Mouse (Mus musculus) T-helper 2 cell (primary cell): ENCODE data around the gene Rasgef1a.

ENCODE experiments used
- in situ Hi-C: fragments of 300-600 bp; cut with MboI, MseI; formaldehyde crosslinking; loops from one replicate; pipeline ENCODE4 v1.15.1; 2025; ENCODE audit warnings: high pct_unique_total_duplicates

The Rasgef1a gene

DNA sequence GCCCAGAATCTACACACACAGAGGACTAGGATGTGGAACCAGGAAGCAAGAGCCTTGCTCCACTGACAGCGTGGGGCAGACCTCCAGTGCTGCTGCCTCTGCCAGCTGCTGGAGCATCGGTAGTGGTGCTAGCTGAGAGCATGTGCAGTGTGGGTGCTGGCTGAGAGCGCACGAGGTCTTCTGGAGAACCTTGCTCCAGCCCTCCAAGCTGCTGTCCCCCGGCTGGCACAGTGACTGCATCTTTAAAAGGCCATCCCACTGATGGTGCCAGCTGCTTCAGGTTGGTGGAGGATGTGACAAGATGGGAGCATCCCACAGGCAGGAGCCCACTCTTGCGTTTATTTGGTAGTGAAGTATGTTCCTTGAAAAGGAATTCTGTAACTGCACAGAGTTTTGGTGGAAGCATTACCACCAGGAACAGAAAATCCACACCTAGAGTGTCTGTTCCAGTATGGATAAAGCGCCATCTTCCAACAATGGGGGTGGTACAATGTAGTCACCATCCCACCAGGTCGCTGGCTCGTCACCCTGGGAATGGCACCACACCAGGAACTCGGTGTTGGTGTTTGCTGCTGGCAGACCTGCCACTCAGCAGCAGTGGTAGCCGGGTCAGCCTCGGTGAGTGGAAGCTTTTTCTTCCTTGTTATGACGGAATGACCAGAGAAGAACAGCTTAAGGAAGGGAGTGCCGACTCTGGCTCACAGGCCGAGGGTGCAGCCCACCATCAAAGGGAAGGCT is 11.8 kb downstream of the Rasgef1a start:
- in situ Hi-C loops, result no loop called here

DNA sequence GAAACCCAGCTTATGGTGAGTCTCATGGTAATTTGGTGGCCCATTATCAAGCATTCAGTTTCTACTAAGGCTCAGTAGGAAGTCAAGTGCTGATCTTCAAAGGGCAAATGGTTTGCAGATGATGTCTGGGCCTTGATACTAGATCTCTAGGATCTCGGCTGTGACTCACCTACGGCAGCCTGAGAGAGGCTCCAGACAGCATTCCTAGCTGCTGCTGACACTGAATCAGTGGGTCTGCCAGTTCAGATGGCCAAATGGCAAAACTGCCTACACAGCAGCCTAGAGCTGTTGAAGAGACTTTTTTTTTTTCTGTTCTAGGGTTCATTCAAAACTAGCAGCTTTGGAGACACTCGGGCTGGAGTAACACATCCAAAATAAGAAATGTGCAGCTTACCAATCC is 15.8 kb downstream of the Rasgef1a start:
- in situ Hi-C loops, result no loop called here

DNA sequence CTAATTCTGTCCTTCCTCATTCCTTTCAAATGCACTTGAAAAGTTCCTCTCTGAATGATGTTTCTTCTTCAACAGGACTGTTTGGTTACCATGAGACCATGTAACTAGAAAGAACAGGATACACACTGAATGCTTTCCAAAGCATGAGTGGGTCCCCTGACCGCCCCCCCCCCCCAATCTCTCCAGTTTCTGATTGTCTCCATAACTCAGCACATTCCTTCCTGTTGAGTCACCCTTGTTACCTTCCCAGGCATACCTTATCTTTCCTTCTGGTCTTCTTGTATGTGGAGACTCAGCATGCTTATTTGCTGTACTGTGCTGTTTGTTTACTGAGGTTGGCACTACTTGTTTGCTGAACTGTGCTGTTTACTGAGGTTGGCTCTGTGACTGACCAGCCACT is 20.2 kb downstream of the Rasgef1a start:
- in situ Hi-C loops, result no loop called here

DNA sequence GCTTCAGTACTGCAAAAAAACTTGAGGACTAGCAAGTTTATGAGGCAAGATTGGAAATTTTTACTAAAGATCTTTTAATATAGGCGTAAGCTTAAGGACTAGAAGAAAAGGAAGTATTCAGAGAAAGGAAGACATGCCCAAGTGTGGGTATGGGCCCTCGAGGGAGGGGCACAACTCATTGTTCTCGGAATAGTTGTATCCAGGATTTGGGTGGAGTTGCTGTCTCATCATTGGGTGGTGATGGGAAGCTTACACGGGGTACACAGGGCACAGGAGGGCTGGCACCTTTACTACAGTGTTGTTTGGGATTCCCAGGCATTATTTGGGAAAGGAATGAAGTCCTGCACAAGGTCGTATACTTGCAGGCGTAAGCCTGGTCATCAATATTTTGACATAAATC is 24.4 kb downstream of the Rasgef1a start:
- in situ Hi-C loops, result no loop called here

DNA sequence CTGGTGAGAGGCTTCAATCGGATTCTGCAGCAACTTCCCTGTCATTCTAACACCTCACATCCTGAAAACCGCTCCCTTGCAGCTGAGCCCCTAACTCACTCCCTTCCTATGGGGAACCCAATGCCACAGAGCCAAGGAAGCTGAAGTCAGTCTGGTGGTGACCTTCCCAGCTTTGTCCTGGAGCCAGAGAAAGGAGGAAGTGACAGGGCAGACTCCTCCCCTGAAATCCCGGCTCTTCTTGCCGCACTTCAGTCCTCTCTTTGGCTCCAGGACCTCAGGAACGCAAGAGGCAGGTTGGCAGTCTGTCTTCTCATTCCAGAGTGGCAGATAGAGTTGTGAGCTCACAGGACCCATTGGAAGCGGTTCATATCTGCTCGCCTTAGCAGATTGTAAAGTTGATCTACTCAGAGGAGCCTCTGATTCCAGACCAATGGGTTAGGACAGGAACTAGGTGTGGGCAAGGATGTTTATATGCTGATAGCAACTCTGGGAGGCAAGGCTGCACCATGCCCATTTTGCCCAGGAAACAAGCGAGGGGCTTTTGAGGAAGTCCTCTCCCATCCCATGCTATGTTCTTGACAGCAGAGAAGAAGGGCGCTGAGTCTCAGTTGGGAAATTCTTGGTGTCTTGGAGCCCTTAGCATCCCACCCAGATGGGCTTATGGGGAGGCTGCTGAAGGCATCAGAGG is 25.0 kb downstream of the Rasgef1a start:
- in situ Hi-C loops, result no loop called here

DNA sequence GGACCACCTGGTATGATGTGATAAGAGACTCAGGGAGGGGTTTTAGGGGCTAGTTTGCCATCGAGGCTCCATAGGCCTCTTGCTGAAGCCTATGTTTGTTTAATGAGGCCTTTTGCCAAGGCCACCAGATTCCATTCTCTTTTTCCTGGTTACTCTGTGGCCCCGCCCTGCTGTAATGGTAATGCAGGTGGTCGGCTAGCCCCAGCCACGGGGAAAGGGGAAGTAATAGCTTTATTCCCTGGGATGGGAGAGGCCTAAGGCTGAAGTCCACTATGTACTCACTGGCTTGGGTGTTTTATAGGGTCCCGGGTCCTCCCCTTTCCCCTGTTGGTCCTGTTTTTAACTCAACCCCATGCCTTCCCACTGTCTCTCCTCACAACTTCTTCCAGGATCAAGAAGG is 25.6 kb downstream of the Rasgef1a start:
- in situ Hi-C loops, result no loop called here

DNA sequence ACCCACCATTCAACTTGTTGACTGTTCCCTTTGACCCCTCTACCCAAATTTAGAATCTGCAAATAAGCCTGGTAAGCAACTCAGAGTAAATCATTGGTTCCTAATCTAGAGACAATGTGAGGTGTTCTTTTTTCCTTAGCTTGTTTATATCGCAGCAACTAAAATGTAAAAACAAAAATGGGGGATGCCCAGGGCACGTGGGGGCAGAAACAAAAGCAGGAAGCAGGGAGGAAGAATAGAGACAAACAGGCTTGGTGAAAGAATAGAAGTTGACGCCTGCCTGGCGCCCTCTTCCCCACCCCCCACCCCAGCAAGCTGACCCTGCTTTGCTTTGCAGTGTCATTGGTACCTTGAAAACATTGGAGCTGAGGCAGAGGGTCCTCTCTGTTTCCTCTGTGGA is 33.9 kb downstream of the Rasgef1a start:
- in situ Hi-C loops, result no loop called here

DNA sequence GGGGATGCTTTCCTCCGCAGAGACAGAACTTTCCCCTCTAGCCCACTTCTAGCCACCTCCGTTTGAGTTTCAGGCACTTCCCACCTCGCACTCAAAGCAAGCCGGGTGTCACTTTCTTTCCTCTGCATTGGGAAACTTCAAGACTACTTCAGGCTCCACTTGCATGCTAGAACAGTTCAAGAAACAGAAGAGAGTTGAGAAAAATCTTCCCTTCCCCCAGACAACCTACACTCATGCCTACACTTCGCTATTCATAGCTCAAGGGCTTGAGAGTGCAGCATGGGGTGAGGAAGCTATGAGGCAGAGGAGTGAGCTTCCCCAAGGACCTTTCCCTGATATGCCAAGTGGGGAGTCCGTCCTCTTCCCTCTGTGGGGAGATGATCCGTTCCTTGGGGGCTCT is 34.7 kb downstream of the Rasgef1a start:
- in situ Hi-C loops, result no loop called here

DNA sequence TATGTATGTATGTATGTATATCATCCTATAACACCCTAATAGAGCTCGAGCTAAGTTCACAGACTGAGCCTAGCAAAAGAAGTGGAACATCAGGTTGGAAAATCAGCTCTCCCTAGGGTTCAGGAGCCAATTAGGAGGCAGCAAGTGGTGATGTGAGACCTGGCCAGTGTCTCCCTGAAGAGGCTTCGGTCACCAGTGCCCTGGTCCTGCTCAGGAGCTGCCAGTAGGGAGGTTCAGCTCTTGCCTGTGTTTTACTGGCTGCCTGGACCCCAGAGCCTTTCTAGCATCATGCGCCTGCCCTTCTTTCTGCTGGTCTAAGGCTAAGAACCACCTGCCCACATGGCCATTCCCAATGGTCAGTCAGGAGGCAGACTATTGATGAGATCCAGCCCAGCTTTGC is 35.3 kb downstream of the Rasgef1a start:
- in situ Hi-C loops, result no loop called here

DNA sequence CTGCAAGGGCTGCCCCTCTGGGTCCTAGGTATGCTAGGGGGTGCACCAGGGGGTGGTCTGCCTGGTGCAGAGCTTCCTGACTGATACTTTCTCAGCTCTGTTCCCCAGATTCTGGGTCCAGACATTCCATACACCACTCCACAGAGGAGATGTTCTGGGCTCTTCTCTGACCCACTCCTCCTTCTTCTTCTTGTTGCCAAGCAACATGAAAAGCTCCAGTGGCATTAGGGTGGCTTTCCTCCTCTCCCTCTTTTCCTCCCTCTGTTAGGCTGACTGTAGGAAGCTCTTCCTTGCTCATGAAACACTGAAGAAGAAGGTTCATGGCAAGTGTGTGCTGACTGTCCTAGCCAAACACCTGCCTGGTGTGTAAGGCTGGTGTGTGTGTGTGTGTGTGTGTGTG is 35.7 kb downstream of the Rasgef1a start:
- in situ Hi-C loops, result no loop called here

DNA sequence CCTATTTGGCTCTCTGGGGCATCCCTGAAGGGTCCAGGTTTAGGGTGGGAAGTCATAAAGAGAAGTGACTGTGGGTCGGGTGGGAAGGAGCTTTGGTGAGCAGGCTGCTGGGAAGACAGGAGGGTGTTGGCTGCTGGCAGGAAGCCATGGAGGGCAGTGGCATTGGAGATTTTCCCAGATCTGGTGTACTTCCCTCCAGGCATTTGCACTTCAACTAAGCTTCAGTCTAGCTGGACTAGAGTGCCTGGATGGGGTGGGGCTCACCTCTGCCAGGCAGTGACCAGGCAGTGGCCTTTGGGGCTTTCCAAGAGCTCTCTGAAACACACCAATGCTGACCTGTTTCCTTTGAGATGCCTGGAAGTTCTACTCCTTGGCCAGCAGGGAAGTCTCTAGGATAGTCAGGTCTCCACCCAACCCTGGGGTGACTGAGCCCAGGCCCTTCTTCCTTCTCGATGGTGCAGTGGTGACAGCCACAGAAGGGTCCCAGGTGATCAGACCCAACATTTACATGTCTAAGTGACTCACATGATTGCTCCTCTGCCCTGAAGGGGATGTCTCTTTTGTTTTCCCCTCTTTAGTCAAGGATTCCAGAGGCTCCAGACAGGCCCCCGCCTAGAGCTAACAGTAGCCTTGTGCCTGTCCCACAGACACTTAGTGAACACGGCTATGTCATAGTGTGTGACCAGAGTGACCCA is 36.7 kb downstream of the Rasgef1a start:
- in situ Hi-C loops, result no loop called here

DNA sequence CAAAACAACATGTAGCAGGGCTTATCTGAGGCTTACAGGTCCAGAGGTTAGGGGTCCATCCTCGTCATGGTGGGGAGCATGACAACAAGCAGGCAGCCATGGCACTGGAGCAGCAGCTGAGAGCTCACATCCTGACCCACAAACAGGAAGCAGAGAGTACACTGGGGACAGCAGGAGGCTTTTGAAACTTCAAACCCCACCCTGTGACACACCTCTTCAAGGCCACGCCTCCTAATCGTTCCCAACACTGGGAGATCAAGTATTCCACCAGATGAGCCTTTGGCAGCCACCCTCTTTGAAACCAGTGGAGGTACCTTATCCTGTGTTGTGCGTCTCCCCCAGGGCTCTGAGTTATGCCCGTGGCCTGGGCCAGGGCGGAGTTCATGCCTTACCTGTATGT is 38.5 kb downstream of the Rasgef1a start:
- in situ Hi-C loops, result no loop called here

DNA sequence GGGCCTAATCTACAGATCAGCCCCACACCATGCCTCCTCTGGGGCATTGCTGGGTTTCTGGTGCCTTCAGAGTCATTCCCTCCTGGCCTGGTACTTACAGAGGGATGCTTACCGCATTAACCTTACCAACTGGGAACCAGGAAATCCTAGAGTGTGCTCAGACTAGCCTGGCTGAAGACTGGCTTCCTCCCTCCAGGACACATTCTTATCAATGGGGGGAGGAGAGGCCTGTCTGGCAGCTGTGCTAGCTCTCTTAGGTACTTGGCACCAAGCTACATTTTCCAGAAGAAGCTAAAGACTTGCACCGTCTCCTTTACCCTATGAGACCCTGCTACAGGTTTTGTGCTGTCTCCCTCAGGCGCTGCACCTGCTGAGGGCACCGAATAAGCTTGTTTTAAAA is 40.2 kb downstream of the Rasgef1a start:
- in situ Hi-C loops, result no loop called here

DNA sequence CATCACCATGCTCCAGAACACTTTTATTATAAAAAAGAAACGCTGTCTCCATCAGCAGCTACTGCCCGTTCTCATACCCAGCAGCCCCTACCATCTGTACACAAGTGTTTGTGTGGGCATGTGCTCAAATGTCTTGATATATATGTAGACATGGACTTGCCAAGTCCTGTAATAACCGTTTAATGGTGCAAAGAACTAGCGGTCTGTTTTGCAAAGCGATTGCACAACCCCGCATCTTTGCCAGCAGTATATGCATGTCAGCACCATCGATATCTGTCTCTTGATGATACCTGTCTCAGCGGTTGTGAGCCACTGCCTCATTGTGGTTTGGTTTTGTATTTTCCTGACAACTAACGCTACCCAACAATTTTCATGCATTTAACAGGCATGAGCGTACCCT is 44.0 kb downstream of the Rasgef1a start:
- in situ Hi-C loops, result no loop called here

DNA sequence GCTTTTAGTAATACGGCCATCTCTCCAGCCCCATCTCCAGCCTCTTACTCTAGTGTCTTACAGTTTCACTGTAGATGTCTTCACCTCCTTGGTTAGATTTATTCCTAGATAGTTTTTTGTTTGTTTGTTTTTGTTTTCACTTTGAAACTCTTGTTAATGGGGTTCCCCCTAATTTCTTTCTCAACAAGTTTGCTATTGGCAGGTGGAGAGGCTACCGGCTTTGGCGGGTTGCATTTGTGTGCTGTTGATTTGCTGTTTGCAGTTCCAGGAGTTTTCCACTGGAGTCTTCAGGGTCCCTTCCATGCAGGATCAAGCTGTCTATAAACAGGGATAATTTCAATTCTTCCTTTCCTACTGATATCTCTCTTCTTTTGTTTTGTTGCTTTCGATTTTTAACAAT is 50.0 kb downstream of the Rasgef1a start:
- in situ Hi-C loops, result no loop called here

DNA sequence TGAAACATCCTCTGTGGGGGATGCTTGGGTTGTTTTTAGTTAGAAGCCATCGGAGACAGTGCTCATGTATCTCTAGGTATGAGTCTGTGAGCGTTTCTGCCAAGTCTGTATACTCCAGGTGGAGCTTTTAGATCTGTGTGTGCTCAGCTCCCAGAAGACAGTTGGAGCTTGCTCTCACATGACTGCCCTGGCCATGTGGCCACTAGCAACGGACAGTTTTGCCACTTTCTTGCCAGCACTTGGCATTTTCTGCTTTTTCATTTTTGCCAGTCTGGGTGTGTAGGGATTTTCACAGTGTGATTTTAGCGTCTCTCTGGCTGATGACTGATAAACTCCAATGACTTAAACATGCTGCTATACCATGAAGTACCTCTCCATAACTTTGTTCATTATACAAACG is 52.0 kb downstream of the Rasgef1a start:
- in situ Hi-C loops, result no loop called here

DNA sequence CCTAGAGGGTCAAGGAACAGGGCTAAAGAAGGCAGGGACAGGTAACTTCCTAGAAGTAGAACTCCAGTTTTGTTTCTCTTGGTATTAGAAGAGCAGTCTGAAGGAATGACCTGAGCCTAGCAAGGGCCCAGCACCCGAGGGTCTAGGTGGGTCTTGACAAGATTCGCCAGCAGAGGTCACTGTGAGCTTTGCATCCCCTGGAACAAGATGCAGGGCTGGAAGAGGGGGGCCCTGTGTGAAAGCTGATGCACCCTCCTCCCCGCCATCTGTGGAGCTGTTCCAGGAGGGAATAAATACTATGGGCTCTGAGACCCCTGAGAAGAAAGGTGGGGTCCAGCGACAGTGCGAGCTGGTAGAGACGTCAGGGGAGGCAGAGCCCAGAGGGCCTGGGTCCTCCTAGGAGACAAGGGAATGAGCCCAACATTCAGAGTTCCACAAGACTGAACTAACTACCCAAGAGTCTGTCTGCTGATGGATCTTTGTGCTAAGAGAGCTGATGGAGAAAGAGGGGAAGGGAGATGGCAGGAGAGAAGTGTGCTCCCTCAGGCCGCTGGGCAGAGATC is 53.8 kb downstream of the Rasgef1a start:
- in situ Hi-C loops, result no loop called here

DNA sequence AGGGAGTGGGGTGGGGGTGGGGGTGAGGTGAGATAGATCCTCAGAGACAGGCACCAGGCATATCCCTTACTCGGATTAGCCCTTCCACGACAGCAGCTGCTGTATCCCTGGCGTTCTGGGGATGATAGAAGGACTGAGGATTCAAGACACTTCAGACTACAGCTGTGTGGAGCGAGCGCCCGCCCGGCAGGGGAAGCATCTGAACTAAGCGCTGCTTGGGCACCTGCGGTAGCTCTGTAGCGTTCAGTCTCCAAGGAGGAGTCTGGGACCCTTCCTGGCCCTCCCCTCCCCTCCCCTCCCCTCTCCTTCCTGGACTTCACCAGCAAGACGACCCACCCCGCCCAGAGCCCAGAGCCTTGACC is 54.6 kb downstream of the Rasgef1a start:
- in situ Hi-C loops, result no loop called here

DNA sequence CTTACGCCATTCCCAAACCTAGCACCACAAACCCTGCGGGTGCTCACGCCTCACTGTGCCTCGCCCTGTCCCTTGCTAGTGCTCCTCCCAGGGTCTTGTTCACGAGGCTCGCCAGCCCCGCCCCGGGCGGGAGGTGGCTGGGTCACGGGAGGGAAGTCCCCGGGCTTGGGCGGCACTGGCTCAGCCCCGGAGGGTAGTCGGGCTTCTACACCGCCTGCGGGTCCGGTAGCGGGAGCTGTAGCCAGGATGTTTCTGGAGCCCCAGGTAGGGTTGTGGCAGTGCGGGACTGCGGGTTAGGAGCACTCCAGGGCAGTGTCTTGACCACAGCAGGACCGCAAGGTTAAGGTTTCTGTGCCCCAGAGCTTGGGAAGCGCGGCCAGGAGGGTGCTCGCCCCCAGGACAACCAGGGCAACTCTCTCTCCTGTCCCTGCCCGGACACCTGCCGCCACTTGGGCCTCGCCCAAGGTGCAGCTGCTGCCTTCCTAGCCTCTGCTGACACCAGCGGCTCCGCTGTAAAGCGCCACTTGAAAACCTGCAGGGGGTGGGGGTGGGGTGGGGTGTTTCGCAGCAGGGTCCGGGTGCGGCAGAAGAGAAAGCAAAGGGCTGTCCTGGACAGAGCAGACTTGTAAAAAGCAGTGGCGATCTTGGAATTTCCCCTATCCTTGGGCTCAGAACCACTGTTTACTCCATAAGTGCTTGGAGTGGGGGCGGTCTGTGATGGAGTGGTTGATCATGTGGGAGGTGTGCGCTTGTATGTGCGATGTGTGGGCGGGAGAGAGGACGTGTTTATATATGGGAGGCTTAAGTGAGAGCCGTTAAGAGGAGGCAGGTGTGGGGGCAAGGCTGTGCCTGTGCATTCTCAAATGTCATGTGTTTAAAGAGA is 55.2 kb downstream of the Rasgef1a start:
- in situ Hi-C loops, result no loop called here

DNA sequence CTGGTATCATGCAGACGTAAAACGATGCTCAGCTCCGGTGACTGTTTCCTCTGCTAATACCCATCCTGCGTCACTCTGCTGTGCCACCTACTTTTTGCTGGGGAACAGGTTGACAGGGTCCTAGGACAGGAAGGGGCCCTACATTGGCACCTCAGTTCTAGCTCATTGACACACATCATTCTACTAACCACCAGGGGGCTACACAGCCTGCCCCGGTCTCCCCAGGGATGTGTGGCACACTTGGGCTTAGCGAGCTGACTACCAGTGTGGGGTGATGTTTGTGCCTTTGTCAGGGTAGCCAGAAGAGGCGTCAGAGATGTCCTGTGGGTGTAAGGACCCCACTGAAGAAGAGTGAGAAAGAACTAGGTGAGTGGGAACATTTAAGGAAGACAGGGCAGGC is 56.5 kb downstream of the Rasgef1a start:
- in situ Hi-C loops, result no loop called here

DNA sequence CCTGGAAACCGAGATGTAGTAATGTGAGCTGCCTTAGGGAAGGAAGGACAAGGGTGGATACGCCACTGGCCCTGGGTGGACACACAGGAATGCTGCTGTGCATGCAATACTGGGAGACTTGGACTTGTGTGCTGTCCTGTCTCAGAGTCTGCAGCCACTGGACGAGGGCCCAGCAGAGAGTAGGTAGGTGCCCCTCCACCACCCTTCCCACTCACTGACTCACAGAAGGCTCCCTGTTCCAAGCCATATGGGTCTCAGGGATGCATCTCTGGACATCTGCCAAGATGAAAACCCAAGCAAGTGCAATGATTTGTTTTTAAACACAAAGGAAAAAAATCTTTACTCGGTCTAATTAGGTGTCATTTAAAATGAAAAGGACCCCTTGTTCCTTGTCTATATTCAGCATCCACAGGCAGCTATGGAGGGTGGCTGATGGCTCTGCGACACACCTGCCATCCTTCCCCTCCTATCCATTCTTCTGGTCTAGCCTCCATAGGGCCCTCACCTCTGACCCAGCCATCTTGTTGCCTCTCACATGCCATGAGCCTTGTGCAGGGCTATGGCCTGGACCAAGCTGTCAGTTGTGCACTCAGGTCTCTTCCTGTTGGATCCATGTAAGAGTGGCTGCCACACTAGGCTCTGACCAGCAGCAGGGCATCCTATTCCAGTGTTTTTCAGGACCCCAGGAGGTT is 59.2 kb downstream of the Rasgef1a start:
- in situ Hi-C loops, result no loop called here
